Mouse (Mus musculus) WW6 (cell line): ENCODE results near the gene Fam117a.

Experiments used
- DNase-seq: peaks from one replicate; pipeline ENCODE4 v3.0.0-alpha.2; 2013; ENCODE audit warnings: low read depth, low spot score

Gene Fam117a

DNA sequence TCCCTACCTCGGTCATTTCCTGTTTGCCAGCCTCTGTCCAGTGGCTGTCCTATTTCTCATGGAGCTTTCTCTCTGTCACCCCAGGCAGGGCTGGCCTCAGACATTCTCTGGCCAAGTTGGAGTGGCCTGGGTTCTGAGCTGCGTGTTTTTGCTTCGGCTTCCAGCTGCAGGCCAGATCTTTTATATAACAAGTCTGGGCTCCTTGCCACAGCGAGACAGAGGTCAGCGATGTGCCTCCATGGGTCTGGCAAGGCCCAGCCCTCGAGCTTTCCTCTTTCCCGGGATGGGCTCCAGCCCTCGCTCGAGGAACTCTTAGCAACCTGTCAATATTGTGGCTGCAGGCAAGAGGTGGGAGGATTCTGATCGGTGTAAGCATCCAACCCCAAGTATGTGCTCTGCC is 28.8 kb downstream of the Fam117a start:
- DNase-seq: no peak

- no peak for DNase-seq
These were observed 29.6 kb downstream of the Fam117a start for GRCm38 (mm10) chr11:95366280-95366897.

DNA sequence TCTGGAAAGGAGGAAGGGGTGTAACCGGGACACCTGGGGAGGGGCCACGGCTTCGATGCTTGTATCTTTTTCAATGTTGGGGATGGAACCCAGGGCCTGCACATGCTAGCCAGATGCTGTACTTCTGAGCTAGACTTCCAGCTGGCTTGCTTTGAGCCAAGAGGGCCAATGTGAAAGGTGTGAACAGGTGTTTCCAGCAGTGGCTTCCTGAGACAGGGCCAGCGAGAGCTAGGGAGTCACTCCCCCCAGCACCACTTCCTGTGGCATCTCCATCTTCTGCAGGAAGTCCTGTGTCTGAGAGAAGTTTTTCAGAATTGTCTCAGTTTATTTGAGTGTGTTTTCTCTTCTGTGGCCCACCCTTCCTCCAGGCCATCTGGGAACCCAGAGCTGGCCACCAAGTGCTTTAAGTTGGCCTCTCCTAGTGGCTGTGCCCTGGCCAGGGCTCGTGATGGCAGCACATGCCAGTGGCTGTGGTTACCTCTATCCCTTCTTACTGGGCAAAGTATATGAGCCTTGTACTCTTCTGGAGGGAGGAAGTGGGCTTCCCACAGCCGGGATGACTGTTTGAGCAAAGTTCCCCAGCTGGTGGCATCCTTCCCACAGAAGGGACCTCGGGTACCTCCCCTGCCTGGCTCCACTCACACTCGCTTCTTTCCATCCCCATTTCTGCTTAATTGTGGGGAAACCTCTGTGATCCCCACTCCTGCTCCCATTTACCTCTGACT is 30.4 kb downstream of the Fam117a start:
- no peak for DNase-seq

- DNase-seq: no peak
These were observed 31.5 kb downstream of the Fam117a start for GRCm38 (mm10) chr11:95368231-95368823.

DNA sequence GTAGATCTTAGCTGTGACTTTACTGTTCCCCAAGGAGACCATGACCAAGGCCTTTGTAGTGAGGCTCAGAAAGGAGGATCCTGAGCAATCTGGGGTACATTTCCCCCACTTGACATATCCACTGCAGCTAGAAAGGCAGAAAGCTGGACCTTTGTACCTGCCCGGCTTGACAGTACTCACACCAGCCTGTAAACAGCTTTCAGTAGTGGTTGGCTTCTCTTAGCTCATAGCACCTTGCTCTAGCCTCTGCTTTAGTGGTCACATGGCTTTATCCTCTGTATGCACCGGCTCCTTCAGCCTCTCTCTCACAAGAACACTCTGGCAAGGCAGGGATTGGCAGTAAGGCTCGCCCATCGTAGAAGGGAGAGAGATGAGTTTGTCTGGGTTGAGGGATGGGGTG is 32.1 kb downstream of the Fam117a start:
- DNase-seq: no peak

- no peak for DNase-seq
These were observed 33.4 kb downstream of the Fam117a start for GRCm38 (mm10) chr11:95369964-95370890.

DNA sequence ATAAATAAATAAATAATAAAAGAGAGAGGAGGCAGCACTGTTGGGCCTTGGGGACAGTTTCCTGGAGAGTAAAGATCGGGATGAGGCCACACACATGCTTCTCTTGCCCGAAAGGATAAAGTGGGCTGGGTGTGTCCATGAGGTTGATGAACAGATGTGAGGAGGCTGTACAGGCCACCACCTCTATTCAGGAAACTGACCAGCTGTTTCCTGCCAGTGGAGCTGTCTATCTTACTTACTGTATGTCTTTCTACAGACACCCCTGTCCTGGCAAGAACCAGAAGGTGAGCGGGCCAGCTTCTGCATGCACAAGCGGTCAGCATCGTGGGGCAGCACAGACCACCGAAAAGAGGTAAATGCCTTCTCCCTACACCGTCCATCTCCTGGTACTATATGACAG is 34.4 kb downstream of the Fam117a start:
- no peak for DNase-seq

DNA sequence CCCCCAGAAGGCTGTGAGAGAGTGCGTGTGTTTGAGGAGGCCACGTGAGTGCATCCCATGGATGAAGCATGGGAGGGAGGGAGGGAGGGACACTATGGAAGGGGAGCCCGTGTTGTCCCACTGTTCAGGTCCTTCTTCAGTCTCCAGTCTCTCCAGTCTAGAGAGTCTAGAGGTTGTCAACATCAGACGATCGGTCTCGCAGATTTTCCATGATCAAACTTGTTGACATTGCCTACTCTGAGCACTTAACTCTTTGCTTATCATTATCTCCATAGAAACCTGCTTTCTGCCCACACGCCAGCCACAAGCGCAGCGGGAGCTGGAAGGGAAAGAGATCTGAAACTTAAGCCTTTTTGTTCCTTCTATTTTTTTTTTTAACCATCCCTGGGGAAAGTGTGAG is 42.1 kb downstream of the Fam117a start:
- no peak for DNase-seq

- no peak for DNase-seq
These were observed 42.7 kb downstream of the Fam117a start for GRCm38 (mm10) chr11:95379552-95379951.

DNA sequence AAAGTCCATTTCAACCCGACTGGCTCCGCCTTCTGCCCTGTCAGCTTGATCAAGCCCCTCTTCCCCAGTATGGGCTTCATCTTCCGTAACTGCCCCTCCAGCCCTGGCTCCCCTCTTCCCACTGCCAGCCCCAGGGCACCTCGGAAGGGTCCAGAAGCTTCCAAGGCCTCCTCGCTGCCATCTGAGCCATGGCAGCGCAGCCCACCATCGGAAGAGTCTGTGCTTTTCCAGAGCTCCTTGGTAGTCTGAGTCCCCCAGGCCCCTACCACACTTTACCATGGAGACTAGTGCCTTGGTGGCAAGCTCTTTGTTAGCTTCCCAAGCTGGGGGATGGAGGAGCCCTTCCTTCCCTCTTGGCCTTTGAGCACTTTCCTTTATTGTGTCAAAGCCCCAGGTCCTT is 43.9 kb downstream of the Fam117a start:
- DNase-seq: no peak

GRCm38 (mm10) chr11:95381146-95381545 is 44.3 kb downstream of the Fam117a start:
- DNase-seq: no peak

- DNase-seq: no peak
These were observed 46.6 kb downstream of the Fam117a start for GRCm38 (mm10) chr11:95383331-95383986.

- no peak for DNase-seq
These were observed 47.1 kb downstream of the Fam117a start for GRCm38 (mm10) chr11:95384004-95384318.

- peak; percentile 100 for DNase-seq
These were observed 47.6 kb downstream of the Fam117a start, which contains the start of gene Slc35b1 for GRCm38 (mm10) chr11:95384319-95384972. Gene Slc35b1, plus strand, starts transcription at chr11:95384692.

GRCm38 (mm10) chr11:95384973-95385320 is 48.1 kb downstream of the Fam117a start:
- no peak for DNase-seq

GRCm38 (mm10) chr11:95387354-95387753 is 50.5 kb downstream of the Fam117a start:
- no peak for DNase-seq

DNA sequence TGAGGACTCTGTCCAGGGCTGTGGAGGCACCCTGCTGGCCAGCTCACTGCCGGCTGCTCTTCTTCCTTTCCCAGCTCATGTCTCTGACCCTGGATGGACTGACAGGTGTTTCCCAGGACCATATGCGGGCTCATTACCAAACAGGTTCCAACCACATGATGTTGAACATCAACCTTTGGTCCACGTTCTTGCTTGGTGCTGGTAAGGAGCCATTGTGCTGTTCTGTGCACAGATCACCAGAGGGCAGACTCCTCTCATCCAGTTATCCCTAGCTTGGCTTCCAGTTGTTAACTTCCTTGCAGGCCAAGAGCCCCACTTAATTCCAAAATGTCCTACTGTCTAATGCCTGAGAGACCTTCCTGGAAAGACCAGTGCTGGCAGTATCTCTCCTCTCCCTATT is 52.2 kb downstream of the Fam117a start:
- DNase-seq: no peak

DNA sequence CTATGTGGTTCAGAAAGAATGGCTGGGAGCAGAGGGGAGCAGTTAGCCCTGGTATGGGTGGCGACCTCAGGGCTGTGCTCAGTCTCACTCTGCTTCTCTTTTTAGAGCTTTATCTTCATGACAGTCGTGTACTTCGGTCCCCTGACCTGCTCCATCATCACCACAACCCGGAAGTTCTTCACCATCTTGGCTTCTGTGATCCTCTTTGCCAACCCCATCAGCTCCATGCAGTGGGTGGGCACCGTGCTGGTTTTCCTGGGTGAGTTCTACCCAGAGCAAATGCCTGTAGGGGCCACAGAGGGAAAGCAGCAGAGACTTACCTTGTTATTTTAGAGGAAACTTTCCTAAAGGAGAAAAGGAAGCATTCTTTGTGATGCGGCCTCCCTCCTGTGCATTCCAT is 53.6 kb downstream of the Fam117a start:
- DNase-seq: no peak

- no peak for DNase-seq
These were observed 54.4 kb downstream of the Fam117a start for GRCm38 (mm10) chr11:95391201-95391600.

- no peak for DNase-seq
These were observed 54.9 kb downstream of the Fam117a start for GRCm38 (mm10) chr11:95391743-95392142.

GRCm38 (mm10) chr11:95392223-95392667 is 55.4 kb downstream of the Fam117a start:
- no peak for DNase-seq
